Mouse (Mus musculus): ENCODE results near the gene Fam20c.

DNA sequence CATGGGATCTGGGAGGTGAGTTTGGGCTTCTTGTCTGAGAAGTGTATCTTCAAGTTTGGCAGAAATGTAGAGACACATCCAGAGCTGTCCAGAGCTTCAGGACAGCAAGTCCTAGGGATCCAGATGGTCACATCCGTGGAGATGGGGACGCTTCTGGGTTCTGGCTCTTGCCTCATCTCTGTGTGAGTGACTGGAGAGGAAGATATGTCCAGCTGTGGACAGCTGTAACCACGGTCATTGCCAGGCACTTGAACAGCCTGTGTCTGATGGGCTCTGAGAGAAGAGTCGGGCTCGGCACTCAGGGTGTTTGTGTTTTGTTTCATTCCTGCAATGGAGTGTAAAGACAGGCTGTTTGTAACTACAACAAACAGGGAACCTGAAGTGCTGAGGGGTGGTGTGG lies 14.8 kb downstream of the Fam20c start:
- no peak for TF ChIP-seq CTCF (IDR thresholded peaks at IDR 0.05; ENCODE audit: borderline replicate concordance, insufficient read depth, low read length)
- TF ChIP-seq POLR2A (IDR thresholded peaks at IDR 0.05; ENCODE audit: low read depth, low read length): no peak
